Mouse (Mus musculus): Measurements from ENCODE around the gene Far2. TPM values are rescaled to one million over a fixed set of nuclear protein-coding genes. Genes with fewer than 3 reads are reported as not detected.
A peak's percentile ranks its signal among the peaks of the same experiment; 100 is the strongest.
"Not testable (repeated sequence)": the region's sequence is repeated elsewhere in the genome, so short reads cannot be mapped to it uniquely, and the experiment has no call there.

Far2 gene
- polyA plus RNA-seq, 1 experiment from 2014 or later: 1.6 TPM

DNA sequence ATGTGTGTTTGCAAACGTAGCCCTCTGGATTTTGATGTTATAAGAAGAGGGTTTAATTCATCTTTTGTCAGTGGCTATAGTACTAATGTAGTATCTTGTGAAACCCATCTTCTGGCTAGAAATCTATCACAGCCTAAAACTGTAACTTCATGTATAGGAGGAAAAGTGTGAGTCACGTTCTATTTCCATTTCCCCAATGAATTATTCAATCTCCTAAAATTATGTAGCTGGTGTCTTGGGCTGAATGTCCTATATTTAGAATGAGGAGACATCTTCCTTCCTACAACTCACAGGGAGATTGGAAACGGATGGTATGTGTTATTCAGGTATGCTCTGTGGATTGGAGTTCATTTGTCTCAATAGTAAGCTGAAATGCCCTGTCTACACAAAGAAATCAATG, 50.0 kb downstream of the Far2 start:
- Histone ChIP-seq H3K4me3 (no peak overlapping the region), H3K9me3 (no peaks in the 10 kb centered on the region), H3K36me3 (no peaks in the 10 kb centered on the region), H3K27me3 (ENCODE audit: insufficient read depth, poor library complexity, severe bottlenecking) (no peaks in the 10 kb centered on the region), H3K4me1 (no peaks in the 10 kb centered on the region), H3K27ac (no peak overlapping the region)
- no peak for DNase-seq (ENCODE audit: low spot score)
- 64% methylated on average over 3 of the region's 3 CpGs for WGBS

DNA sequence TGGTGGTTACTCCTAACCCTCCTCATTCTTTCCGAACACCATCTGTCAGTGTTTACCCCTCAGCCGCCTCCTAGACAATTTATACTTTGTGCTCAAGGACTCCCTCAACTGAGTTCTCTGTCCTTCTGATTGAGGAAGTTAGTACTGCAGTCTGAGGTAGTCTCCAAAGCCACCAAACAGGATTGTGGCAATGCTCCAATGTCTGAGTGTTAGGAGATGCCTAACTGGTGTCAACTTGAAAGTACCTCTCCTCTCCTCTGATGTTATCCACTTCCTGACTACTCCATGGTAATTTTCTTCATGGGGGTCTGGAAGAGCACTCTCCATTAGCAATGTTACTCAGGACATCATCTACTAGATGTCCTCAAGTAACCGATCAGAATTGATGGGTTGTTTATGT, 54.9 kb downstream of the Far2 start:
- DNase-seq (ENCODE audit: low spot score): no peak
- 81% methylated on average over 3 of the region's 3 CpGs for WGBS
- Histone ChIP-seq H3K4me3 (no peak overlapping the region), H3K27me3 (ENCODE audit: insufficient read depth, poor library complexity, severe bottlenecking) (no peaks in the 10 kb centered on the region), H3K36me3 (no peaks in the 10 kb centered on the region), H3K27ac (no peak overlapping the region), H3K4me1 (no peaks in the 10 kb centered on the region), H3K9me3 (no peaks in the 10 kb centered on the region)

GRCm38 (mm10) chr6:148102434-148102833, 55.4 kb downstream of the Far2 start:
- Histone ChIP-seq H3K27ac (no peak overlapping the region), H3K4me3 (no peak overlapping the region), H3K9me3 (no peaks in the 10 kb centered on the region), H3K4me1 (no peaks in the 10 kb centered on the region), H3K27me3 (ENCODE audit: insufficient read depth, poor library complexity, severe bottlenecking) (no peaks in the 10 kb centered on the region), H3K36me3 (no peaks in the 10 kb centered on the region)
- DNase-seq (ENCODE audit: low spot score): no peak
- 72% methylated on average over 1 of the region's 1 CpGs for WGBS

DNA sequence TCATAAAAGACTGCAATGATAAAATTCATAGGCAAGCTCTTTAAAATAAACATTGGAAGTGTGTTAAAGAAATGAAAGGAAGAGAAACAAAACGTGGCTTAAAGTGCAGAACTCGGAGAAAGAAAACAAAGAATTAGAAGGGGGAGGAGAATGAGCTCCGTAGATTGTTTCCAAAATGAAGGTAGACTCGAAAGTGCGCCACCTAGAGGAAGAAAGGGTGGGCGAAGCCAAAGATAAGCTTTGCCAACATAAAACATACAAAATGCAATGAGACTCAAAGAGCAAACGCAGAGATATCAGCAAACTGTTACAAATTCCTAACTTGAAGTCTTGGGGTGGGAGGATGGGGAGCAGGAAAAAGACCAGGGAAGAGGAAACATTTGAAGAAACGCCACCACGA, 57.2 kb downstream of the Far2 start:
- no peaks in the 10 kb centered on the region for H3K9me3 ChIP-seq
- no peaks in the 10 kb centered on the region for H3K36me3 ChIP-seq
- no peak overlapping the region for H3K27ac ChIP-seq
- no peaks in the 10 kb centered on the region for H3K27me3 ChIP-seq (ENCODE audit: insufficient read depth, poor library complexity, severe bottlenecking)
- H3K4me3 ChIP-seq: no peak overlapping the region
- 31% methylated on average over 9 of the region's 9 CpGs for WGBS
- no peaks in the 10 kb centered on the region for H3K4me1 ChIP-seq
- no peak for DNase-seq (ENCODE audit: low spot score)

DNA sequence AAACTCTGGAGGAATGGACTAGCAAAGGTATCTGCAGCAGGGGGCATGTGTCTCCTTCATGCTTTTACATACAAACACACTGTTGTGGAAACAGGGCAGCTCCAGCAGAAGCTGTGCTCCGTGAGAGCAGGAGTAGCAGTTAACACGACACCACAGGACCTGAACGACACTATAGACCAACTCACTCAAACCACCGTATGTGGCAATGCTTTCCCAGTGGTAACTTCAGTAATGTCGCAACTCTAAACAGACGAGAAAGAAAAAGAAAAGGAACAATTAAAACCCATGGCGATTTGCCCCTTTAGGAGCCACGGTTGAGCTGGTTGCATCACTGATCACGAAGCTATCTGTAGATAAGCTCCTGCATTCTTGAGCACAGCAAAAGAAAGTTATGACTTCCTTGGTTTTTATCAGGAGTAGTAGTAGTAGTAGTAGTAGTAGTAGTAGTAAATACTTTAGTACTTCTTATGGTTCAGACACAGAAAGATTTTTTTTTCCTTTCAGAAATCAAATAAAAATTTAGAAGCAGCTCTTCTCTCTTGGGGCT, 58.7 kb downstream of the Far2 start:
- H3K27ac ChIP-seq: no peak overlapping the region
- H3K27me3 ChIP-seq (ENCODE audit: insufficient read depth, poor library complexity, severe bottlenecking): no peaks in the 10 kb centered on the region
- H3K4me1 ChIP-seq: no peaks in the 10 kb centered on the region
- 75% methylated on average over 9 of the region's 9 CpGs for WGBS
- no peaks in the 10 kb centered on the region for H3K9me3 ChIP-seq
- H3K36me3 ChIP-seq: no peaks in the 10 kb centered on the region
- H3K4me3 ChIP-seq: no peak overlapping the region
- DNase-seq (ENCODE audit: low spot score): no peak

DNA sequence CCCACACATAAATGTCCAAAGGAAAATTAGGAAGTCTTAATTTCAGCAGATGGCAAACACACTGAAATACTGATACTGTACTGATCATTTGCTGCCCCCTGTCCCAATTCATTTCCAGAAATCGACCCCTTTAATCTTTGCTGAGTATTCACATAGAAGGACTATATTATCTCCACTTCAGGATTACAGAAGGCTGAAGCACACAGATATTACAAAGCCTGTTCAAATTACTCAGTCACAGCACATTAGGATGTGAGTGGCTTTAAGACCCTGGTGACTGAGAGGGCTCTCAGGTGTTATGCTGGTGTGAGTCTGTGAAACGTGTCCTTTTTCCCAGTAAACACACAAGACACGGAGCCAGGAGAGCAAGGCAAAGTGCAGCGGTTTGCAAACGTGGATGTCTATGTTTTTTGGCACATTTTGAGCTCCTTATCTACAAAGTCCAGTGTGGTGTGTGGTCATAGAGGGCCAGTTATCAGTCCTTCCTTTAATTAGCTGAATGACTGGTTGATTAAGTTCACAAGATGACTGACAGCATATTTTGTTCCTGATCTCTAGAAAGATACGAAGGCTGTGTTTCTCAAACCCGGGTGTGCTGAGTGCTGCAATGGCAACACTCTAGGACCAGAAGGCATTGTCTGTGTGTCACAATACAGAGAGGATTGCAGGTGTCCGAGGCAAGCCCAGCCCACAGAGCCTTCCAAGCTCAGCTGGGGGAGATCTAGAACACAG, 61.8 kb downstream of the Far2 start:
- Histone ChIP-seq H3K27me3 (ENCODE audit: insufficient read depth, poor library complexity, severe bottlenecking) (no peaks in the 10 kb centered on the region), H3K4me3 (no peak overlapping the region), H3K9me3 (no peaks in the 10 kb centered on the region), H3K27ac (no peak overlapping the region), H3K4me1 (no peaks in the 10 kb centered on the region), H3K36me3 (no peaks in the 10 kb centered on the region)
- DNase-seq (ENCODE audit: low spot score): no peak
- 56% methylated on average over 8 of the region's 8 CpGs for WGBS

- 80% methylated on average over 2 of the region's 2 CpGs for WGBS
- Histone ChIP-seq H3K4me3 (no peak overlapping the region), H3K4me1 (no peaks in the 10 kb centered on the region), H3K36me3 (no peaks in the 10 kb centered on the region), H3K9me3 (no peaks in the 10 kb centered on the region), H3K27me3 (ENCODE audit: insufficient read depth, poor library complexity, severe bottlenecking) (no peaks in the 10 kb centered on the region), H3K27ac (no peak overlapping the region)
- no peak for DNase-seq (ENCODE audit: low spot score)
Measured at GRCm38 (mm10) chr6:148110996-148111633, 64.1 kb downstream of the Far2 start.

GRCm38 (mm10) chr6:148116371-148116770, 69.3 kb downstream of the Far2 start:
- Histone ChIP-seq H3K27me3 (ENCODE audit: insufficient read depth, poor library complexity, severe bottlenecking) (no peaks in the 10 kb centered on the region), H3K9me3 (no peaks in the 10 kb centered on the region), H3K4me1 (no peaks in the 10 kb centered on the region), H3K4me3 (no peak overlapping the region), H3K36me3 (no peaks in the 10 kb centered on the region), H3K27ac (no peak overlapping the region)
- peak; percentile 71 for DNase-seq (ENCODE audit: low spot score)
- WGBS: 64% methylated on average over 5 of the region's 5 CpGs

DNA sequence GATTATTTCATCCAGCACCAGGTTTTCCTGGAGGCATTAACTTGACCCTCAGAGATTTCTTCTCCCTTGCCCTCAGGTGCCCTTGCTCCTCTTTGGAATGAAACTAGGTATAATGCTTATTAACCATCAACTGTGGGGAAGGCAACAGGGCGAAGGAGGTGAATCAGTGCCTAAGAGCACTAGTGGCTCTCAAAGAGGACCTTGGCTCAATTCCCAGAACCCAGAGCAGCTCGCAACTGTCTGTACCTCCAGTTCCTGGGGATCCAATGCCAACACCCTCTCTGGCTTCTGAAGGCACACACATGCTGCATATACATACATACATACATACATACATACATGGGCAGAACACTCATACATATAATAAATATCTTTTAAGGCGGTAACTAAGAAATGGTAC, 69.8 kb downstream of the Far2 start:
- 85% methylated on average over 3 of the region's 3 CpGs for WGBS
- Histone ChIP-seq H3K4me1 (no peaks in the 10 kb centered on the region), H3K27ac (no peak overlapping the region), H3K9me3 (no peaks in the 10 kb centered on the region), H3K27me3 (ENCODE audit: insufficient read depth, poor library complexity, severe bottlenecking) (no peaks in the 10 kb centered on the region), H3K4me3 (no peak overlapping the region), H3K36me3 (no peaks in the 10 kb centered on the region)
- DNase-seq (ENCODE audit: low spot score): peak; percentile 42

DNA sequence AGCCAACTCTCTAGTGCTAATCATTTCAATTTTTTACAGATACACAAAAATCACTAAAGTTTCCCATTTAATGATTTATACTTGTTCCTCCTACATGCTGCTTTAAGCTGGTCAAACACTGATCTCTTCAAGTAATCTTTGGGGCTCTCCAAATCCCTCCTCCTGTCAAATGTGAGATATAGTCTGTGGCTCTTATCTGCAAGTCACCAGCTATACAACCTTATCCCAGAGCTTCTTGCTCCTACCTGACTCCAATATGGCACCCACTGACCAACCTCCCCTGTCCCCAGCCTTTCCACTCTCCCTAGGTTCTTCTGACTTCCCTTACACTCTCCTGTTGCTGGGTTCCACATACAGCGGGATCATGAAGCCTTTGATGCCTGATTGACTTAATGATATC, 70.6 kb downstream of the Far2 start:
- peak; percentile 60 for DNase-seq (ENCODE audit: low spot score)
- WGBS: 81% methylated on average over 1 of the region's 1 CpGs
- Histone ChIP-seq H3K36me3 (no peaks in the 10 kb centered on the region), H3K9me3 (no peaks in the 10 kb centered on the region), H3K27me3 (ENCODE audit: insufficient read depth, poor library complexity, severe bottlenecking) (no peaks in the 10 kb centered on the region), H3K4me1 (no peaks in the 10 kb centered on the region), H3K4me3 (no peak overlapping the region), H3K27ac (no peak overlapping the region)

DNA sequence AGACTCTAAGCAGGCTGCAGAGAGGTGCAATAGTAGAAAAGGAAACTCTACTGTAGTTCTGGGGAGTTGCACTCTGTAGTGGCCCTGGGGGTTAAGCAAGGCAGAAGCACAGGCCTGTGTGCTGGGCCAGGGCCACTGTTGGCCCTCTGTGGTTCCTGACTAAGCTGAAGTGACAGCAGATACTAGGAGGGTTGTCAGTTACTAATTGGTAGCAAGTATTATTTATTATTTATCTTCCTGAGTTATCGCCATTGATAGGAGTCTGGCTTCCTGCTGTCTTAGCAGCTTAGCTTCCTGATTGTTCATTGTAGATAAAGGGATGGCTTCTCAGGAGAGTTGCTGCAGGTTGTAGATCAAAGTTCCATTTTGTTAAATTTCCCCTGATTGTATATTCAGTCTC, 73.6 kb downstream of the Far2 start:
- WGBS: 65% methylated on average over 1 of the region's 1 CpGs
- Histone ChIP-seq H3K36me3 (no peaks in the 10 kb centered on the region), H3K9me3 (no peaks in the 10 kb centered on the region), H3K4me3 (no peak overlapping the region), H3K27ac (no peak overlapping the region), H3K4me1 (no peaks in the 10 kb centered on the region), H3K27me3 (ENCODE audit: insufficient read depth, poor library complexity, severe bottlenecking) (no peaks in the 10 kb centered on the region)
- no peak for DNase-seq (ENCODE audit: low spot score)

- not testable (repeated sequence) for H3K27me3 ChIP-seq (ENCODE audit: insufficient read depth, poor library complexity, severe bottlenecking); H3K9me3 ChIP-seq
- 77% methylated on average over 10 of the region's 10 CpGs for WGBS
Measured at GRCm38 (mm10) chr6:148126851-148127250, 79.8 kb downstream of the Far2 start.

GRCm38 (mm10) chr6:148132314-148132713, 85.3 kb downstream of the Far2 start:
- Histone ChIP-seq H3K27me3 (ENCODE audit: insufficient read depth, poor library complexity, severe bottlenecking) (no peaks in the 10 kb centered on the region), H3K36me3 (no peaks in the 10 kb centered on the region), H3K4me1 (no peaks in the 10 kb centered on the region), H3K27ac (no peak overlapping the region), H3K4me3 (no peak overlapping the region), H3K9me3 (no peaks in the 10 kb centered on the region)
- DNase-seq (ENCODE audit: low spot score): no peak
- 77% methylated on average over 10 of the region's 10 CpGs for WGBS

More at GRCm38 (mm10) chr6:148126851-148127250, 79.8 kb downstream of the Far2 start:
- not testable (repeated sequence) for H3K27ac ChIP-seq; H3K36me3 ChIP-seq; DNase-seq (ENCODE audit: low spot score); H3K4me1 ChIP-seq; H3K4me3 ChIP-seq

Measured in heart, embryonic 10.5 days (tissue).